ENCODE assay signal across 8 mouse cellular contexts in genomic region chr5:34271743-34272142, GRCm38 (mm10). TPM values are rescaled to one million over a fixed set of nuclear protein-coding genes. Genes with fewer than 3 reads are reported as not detected.
A peak's percentile ranks its signal among the peaks of the same experiment; 100 is the strongest.
DNase-seq lines count a peak whose midpoint lies in the region; ATAC-seq and TF ChIP-seq lines count a peak whose summit lies in the region.

No protein-coding gene starts in this region.

- no peaks in the 10 kb centered on the region for H3K4me1 ChIP-seq in intestine, postnatal 0 days (replicated peaks; ENCODE audit: control insufficient read depth, insufficient read depth, low read length)
- H3K4me1 ChIP-seq in intestine, embryonic 16.5 days (ENCODE audit: control insufficient read depth, insufficient read depth, low read length) = no peaks in the 10 kb centered on the region
- no peaks in the 10 kb centered on the region for H3K4me1 ChIP-seq in ES-Bruce4 (ENCODE audit: control insufficient read depth, insufficient read depth, low read length)
- H3K4me1 ChIP-seq in spleen, adult 2 months (ENCODE audit: control insufficient read depth, insufficient read depth, insufficient read length) = no peaks in the 10 kb centered on the region
- peaks cover 10% of the 10 kb centered on the region; the same call in 1 of the 2 replicates for H3K4me1 ChIP-seq in hindbrain, embryonic 13.5 days (replicated peaks)

- WGBS in intestine, postnatal 0 days = 27% methylated on average over 4 of the region's 4 CpGs
- WGBS in intestine, embryonic 16.5 days = 29% methylated on average over 4 of the region's 4 CpGs
- 35% methylated on average over 4 of the region's 4 CpGs for WGBS in spleen, adult 2 months
- WGBS in hindbrain, embryonic 13.5 days = 23% methylated on average over 4 of the region's 4 CpGs

- no peak for TF ChIP-seq POLR2A in ES-Bruce4 (IDR thresholded peaks at IDR 0.05; ENCODE audit: insufficient read depth, low read length)
- no peak for TF ChIP-seq POLR2A in spleen, adult 2 months (IDR thresholded peaks at IDR 0.05; ENCODE audit: low read depth, low read length)

- H3K4me3 ChIP-seq in intestine, postnatal 0 days (ENCODE audit: low read depth, low read length) = no peak overlapping the region
- H3K4me3 ChIP-seq in intestine, embryonic 16.5 days (ENCODE audit: low read length) = no peak overlapping the region
- H3K4me3 ChIP-seq in ES-Bruce4 (ENCODE audit: low read depth, low read length) = no peak overlapping the region
- H3K4me3 ChIP-seq in spleen, adult 2 months (ENCODE audit: extremely low read depth, insufficient read depth, insufficient read length) = no peak overlapping the region
- H3K4me3 ChIP-seq in hindbrain, embryonic 13.5 days = no peak overlapping the region

- no peak for TF ChIP-seq EP300 in ES-Bruce4 (IDR thresholded peaks at IDR 0.05; ENCODE audit: insufficient read depth, low read depth, low read length)

- no peaks in the 10 kb centered on the region for H3K36me3 ChIP-seq in intestine, postnatal 0 days (ENCODE audit: control insufficient read depth, insufficient read depth)
- H3K36me3 ChIP-seq in intestine, embryonic 16.5 days (ENCODE audit: control insufficient read depth, insufficient read depth, low read length) = no peaks in the 10 kb centered on the region
- no peaks in the 10 kb centered on the region for H3K36me3 ChIP-seq in ES-Bruce4 (ENCODE audit: control insufficient read depth, insufficient read depth, low read length, poor library complexity, severe bottlenecking)
- H3K36me3 ChIP-seq in spleen, adult 2 months (ENCODE audit: control insufficient read depth, insufficient read depth, low read length) = no peaks in the 10 kb centered on the region
- no peaks in the 10 kb centered on the region for H3K36me3 ChIP-seq in hindbrain, embryonic 13.5 days

- H3K27me3 ChIP-seq in intestine, postnatal 0 days (replicated peaks; ENCODE audit: control insufficient read depth, insufficient read depth, low read length) = 0 out of 2 replicates have a peak, but pooled peaks cover 5% of the 10 kb centered on the region
- H3K27me3 ChIP-seq in intestine, embryonic 16.5 days (replicated peaks; ENCODE audit: control insufficient read depth, insufficient read depth, low read length) = no peaks in the 10 kb centered on the region
- H3K27me3 ChIP-seq in ES-Bruce4 (ENCODE audit: control insufficient read depth, insufficient read depth, low read length, poor library complexity, severe bottlenecking) = no peaks in the 10 kb centered on the region
- no peaks in the 10 kb centered on the region for H3K27me3 ChIP-seq in spleen, adult 2 months (ENCODE audit: control insufficient read depth, insufficient read depth, low read length)
- H3K27me3 ChIP-seq in hindbrain, embryonic 13.5 days = no peaks in the 10 kb centered on the region

- H3K9ac ChIP-seq in intestine, postnatal 0 days (ENCODE audit: low read depth, low read length) = no peak overlapping the region
- H3K9ac ChIP-seq in intestine, embryonic 16.5 days (ENCODE audit: low read depth, low read length) = no peak overlapping the region
- no peak overlapping the region for H3K9ac ChIP-seq in ES-Bruce4 (ENCODE audit: low read depth, poor library complexity, severe bottlenecking)
- no peak overlapping the region for H3K9ac ChIP-seq in hindbrain, embryonic 13.5 days

- no peak overlapping the region for H3K4me2 ChIP-seq in intestine, postnatal 0 days (replicated peaks; ENCODE audit: low read depth)
- no peak overlapping the region for H3K4me2 ChIP-seq in intestine, embryonic 16.5 days (ENCODE audit: low read depth, low read length)
- no peak overlapping the region for H3K4me2 ChIP-seq in hindbrain, embryonic 13.5 days

- no peak for ATAC-seq in intestine, postnatal 0 days
- ATAC-seq in intestine, embryonic 16.5 days = no peak
- ATAC-seq in hindbrain, embryonic 13.5 days (ENCODE audit: low FRiP score) = no peak

- DNase-seq in adrenal gland, postnatal 25 days = peak; percentile 49
- DNase-seq in kidney, postnatal 4 days = peak; percentile 57 to 61
- DNase-seq in spleen, adult 2 months (ENCODE audit: low read depth in 1 of 2, low spot score in 2 of 2) = peak; percentile 8 to 41
- DNase-seq in frontal cortex, adult 2 months (ENCODE audit: extremely low spot score in 1 of 2, low spot score in 1 of 2) = no peak

- TF ChIP-seq CTCF in intestine, postnatal 0 days (IDR thresholded peaks at IDR 0.05; ENCODE audit: low read depth) = peak; percentile 72
- peak; percentile 91 for TF ChIP-seq CTCF in ES-Bruce4 (IDR thresholded peaks at IDR 0.05; ENCODE audit: low read depth, low read length)
- peak; percentile 51; the same call in 1 of the 2 replicates for TF ChIP-seq CTCF in spleen, adult 2 months (IDR thresholded peaks at IDR 0.05; ENCODE audit: extremely low read depth, insufficient read depth, insufficient read length, insufficient replicate concordance)

- no peak overlapping the region for H3K27ac ChIP-seq in intestine, postnatal 0 days (ENCODE audit: low read depth, low read length)
- no peak overlapping the region for H3K27ac ChIP-seq in intestine, embryonic 16.5 days (ENCODE audit: low read length)
- no peak overlapping the region for H3K27ac ChIP-seq in ES-Bruce4 (ENCODE audit: insufficient read depth, low read length)
- H3K27ac ChIP-seq in spleen, adult 2 months (ENCODE audit: insufficient read depth, low read length) = no peak overlapping the region
- no peak overlapping the region for H3K27ac ChIP-seq in hindbrain, embryonic 13.5 days

- H3K9me3 ChIP-seq in intestine, postnatal 0 days (ENCODE audit: control insufficient read depth) = no peaks in the 10 kb centered on the region
- H3K9me3 ChIP-seq in intestine, embryonic 16.5 days (ENCODE audit: control insufficient read depth, low read length) = no peaks in the 10 kb centered on the region
- H3K9me3 ChIP-seq in ES-Bruce4 (replicated peaks; ENCODE audit: control insufficient read depth, insufficient read depth, low read length, poor library complexity, severe bottlenecking) = no peaks in the 10 kb centered on the region
- no peaks in the 10 kb centered on the region for H3K9me3 ChIP-seq in hindbrain, embryonic 13.5 days

RNA-seq across cellular contexts. Expression of gene Zfyve28, which starts 16.5 kb away (rescaled TPM):
- polyA plus RNA-seq in intestine, postnatal 0 days (2015; fragmentation: Nextera tagmentation; extraction: Ambion mirVana) = 0.05 and 0.07 TPM in 2 replicates
- 0.28 and 0.42 TPM in 2 replicates for polyA plus RNA-seq in intestine, embryonic 16.5 days (2015; fragmentation: Nextera tagmentation; extraction: Ambion mirVana)
- polyA plus RNA-seq in ES-Bruce4 (2011; ENCODE audit: insufficient read depth, insufficient read length, low read depth, missing spikeins) = 2.0 and 2.8 TPM in 2 replicates
- total RNA-seq in adrenal gland, postnatal 25 days (2021) = 0.70 TPM in 1 of 2 replicates, not detected in the other
- polyA plus RNA-seq in spleen, adult 2 months (2012; rRNA removed) = 3.8 and 7.5 TPM in 2 replicates
- polyA plus RNA-seq in frontal cortex, adult 2 months (2012; rRNA removed) = 37.6 and 37.8 TPM in 2 replicates
- 4.6 and 5.4 TPM in 2 replicates for polyA plus RNA-seq in hindbrain, embryonic 13.5 days (2015; fragmentation: Nextera tagmentation; extraction: Ambion mirVana)

RNA-seq across cellular contexts. Expression of gene Cfap99, which starts 16.7 kb away (rescaled TPM):
- not detected in 2 replicates for polyA plus RNA-seq in intestine, postnatal 0 days (2015; fragmentation: Nextera tagmentation; extraction: Ambion mirVana)
- not detected in 2 replicates for polyA plus RNA-seq in intestine, embryonic 16.5 days (2015; fragmentation: Nextera tagmentation; extraction: Ambion mirVana)
- not detected in 2 replicates for polyA plus RNA-seq in ES-Bruce4 (2011; ENCODE audit: insufficient read depth, insufficient read length, low read depth, missing spikeins)
- total RNA-seq in adrenal gland, postnatal 25 days (2021) = not detected in 2 replicates
- 0.04 TPM in 2 replicates for polyA plus RNA-seq in spleen, adult 2 months (2012; rRNA removed)
- polyA plus RNA-seq in frontal cortex, adult 2 months (2012; rRNA removed) = 0.30 and 0.42 TPM in 2 replicates
- polyA plus RNA-seq in hindbrain, embryonic 13.5 days (2015; fragmentation: Nextera tagmentation; extraction: Ambion mirVana) = 0.08 TPM in 1 of 2 replicates, not detected in the other

Comparison
In these comparisons a context has a peak if more than half of its experiments do, and no peak if none do; other contexts are left out.
1. DNase-seq: peak in adrenal gland, postnatal 25 days (single experiment), kidney, postnatal 4 days (2 of 2) and spleen, adult 2 months (2 of 2); none in frontal cortex, adult 2 months (0 of 2).
2. Peak in every context shown above with its lines, with median percentiles within 50 percentile points of each other: CTCF ChIP-seq.